Mouse (Mus musculus): ENCODE measurements around the gene Myo1g. TPM values are rescaled to one million over a fixed set of nuclear protein-coding genes. Genes with fewer than 3 reads are reported as not detected.

Myo1g gene
- polyA plus RNA-seq, 1 experiment from 2014 or later, result 0.06 TPM

GRCm38 (mm10) chr11:6465122-6465521 lies 55.6 kb downstream of the Myo1g start:
- no peak for ATAC-seq
- ChIA-PET CTCF (interaction anchor here (0.7 to 2.8 kb wide), 9 partner anchors 9 to 139 kb away, joined by 3 to 17 read pairs (median 3); partner anchors contain the start of genes H2afv and Purb), POLR2A (no interaction called here)
- DNase-seq (ENCODE audit: low read depth, low spot score), result no peak
- peak; percentile 77 for TF ChIP-seq CTCF (IDR thresholded peaks at IDR 0.05)
- in situ Hi-C loops (cut with MboI; ENCODE audit: low pct_unique_long_range_greater_than_20kb), result loop anchor here (25.0 kb wide), 1 partner anchor 297 kb away; no protein-coding TSS in a partner anchor
- H3K27me3 ChIP-seq, result no peaks in the 10 kb centered on the region

- no peaks in the 10 kb centered on the region for H3K27me3 ChIP-seq
- ATAC-seq (no peak), DNase-seq (ENCODE audit: low read depth, low spot score) (no peak)
- CTCF ChIA-PET, result no interaction called here
- POLR2A ChIA-PET, result interaction anchor here (1.4 kb wide), 1 partner anchor 11 kb away, joined by 6 read pairs; no protein-coding TSS in a partner anchor
- TF ChIP-seq CTCF (IDR thresholded peaks at IDR 0.05), result peak; percentile 15
- in situ Hi-C loops (cut with MboI; ENCODE audit: low pct_unique_long_range_greater_than_20kb), result loop anchor here (25.0 kb wide), 1 partner anchor 299 kb away; no protein-coding TSS in a partner anchor
Observed at GRCm38 (mm10) chr11:6463159-6463837, 57.5 kb downstream of the Myo1g start.

Other genes with a start within 250 kb of the Myo1g start
- gene Tmed4, start 246.1 kb downstream of the Myo1g start, polyA plus RNA-seq (2021), result 163 TPM
- gene Ogdh, start 229.3 kb downstream of the Myo1g start, polyA plus RNA-seq (2021), result 190 TPM
- 46.9 TPM for gene Zmiz2, start 131.9 kb downstream of the Myo1g start, polyA plus RNA-seq (2021)
- gene Ppia, start 105.5 kb downstream of the Myo1g start, polyA plus RNA-seq (2021), result 3,491 TPM
- 147 TPM for gene H2afv, start 76.5 kb downstream of the Myo1g start, polyA plus RNA-seq (2021)
- gene Purb, start 45.0 kb downstream of the Myo1g start, polyA plus RNA-seq (2021), result 49.1 TPM
- 60.9 TPM for gene Ccm2, start 25.9 kb upstream of the Myo1g start, polyA plus RNA-seq (2021)
- 20.0 TPM for gene Nacad, start 85.1 kb upstream of the Myo1g start, polyA plus RNA-seq (2021)
- gene Tbrg4, start 105.1 kb upstream of the Myo1g start, polyA plus RNA-seq (2021), result 64.3 TPM
- not detected for gene Wap, start 117.7 kb upstream of the Myo1g start, polyA plus RNA-seq (2021)
- gene Ramp3, start 137.6 kb upstream of the Myo1g start, polyA plus RNA-seq (2021), result 21.6 TPM